Mouse (Mus musculus): ENCODE measurements around the gene Slc12a6.

Gene Slc12a6

GRCm38 (mm10) chr2:112328069-112328777 lies 62.6 kb downstream of the Slc12a6 start:
- DNase-seq (ENCODE audit: low spot score), result no peak

DNA sequence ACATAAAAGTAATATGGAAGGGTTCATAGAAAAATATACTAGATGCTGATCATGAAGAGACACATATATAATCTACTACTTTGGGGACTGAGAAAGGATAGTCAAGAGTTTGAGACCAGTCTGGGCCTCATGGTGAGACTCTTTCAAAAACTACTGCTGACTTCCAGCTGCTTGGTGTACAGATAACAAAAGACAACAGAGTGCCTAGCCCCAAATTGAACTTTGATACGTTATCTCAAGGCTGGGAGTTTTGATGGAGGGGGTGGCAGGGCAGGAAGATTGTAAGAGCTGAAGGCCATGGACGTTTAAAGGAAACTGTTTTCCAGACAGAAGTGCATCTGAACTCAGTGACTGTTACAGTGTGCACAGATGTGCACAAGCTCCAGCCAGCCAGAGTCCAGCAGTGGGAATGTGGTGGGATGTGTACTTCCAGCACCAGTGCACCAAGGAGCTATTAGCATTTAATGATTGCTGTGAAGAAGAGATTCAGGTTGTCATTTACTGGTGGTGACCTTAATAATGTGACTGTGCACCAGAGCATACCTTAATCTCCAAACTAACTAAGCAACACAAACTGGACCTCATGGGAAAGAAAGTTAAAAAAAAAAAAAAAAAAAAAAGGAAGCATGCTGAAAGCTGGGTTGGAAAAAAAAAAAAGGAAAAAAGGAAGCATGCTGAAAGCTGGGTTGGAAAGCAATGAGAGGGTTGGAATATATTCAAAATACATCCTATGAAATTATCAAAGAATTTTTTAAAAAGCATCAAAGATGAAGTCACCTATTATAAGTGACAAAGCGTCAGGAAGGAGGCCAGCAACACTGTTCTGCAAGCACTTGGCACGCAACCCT lies 66.7 kb downstream of the Slc12a6 start:
- no peak for DNase-seq (ENCODE audit: low spot score)

GRCm38 (mm10) chr2:112337211-112337610 lies 71.6 kb downstream of the Slc12a6 start:
- DNase-seq (ENCODE audit: low spot score), result no peak

GRCm38 (mm10) chr2:112339736-112340135 lies 74.1 kb downstream of the Slc12a6 start:
- no peak for DNase-seq (ENCODE audit: low spot score)

DNA sequence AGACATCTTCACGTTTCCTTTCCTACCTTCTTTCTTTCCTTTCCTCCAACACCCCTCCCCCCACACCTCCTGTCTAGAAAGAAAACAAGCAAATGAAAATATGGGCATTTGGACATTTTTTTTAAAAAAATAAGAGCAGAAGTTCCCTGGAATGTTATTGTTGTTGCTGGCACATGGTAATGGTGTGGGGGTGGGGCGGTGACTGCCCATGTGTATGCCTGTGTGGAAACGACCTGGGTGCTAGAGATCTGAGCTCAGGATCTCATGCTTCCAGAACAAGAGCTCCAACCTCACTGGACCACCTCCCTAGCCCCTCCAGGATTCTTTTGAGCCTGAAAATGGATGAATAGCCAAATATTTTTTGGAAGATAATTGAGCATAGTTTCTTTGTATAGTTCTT lies 75.5 kb downstream of the Slc12a6 start:
- DNase-seq (ENCODE audit: low spot score), result no peak

GRCm38 (mm10) chr2:112348246-112348645 lies 82.6 kb downstream of the Slc12a6 start:
- DNase-seq (ENCODE audit: low spot score), result no peak

GRCm38 (mm10) chr2:112353685-112354455 lies 88.2 kb downstream of the Slc12a6 start:
- DNase-seq (ENCODE audit: low spot score), result no peak

DNA sequence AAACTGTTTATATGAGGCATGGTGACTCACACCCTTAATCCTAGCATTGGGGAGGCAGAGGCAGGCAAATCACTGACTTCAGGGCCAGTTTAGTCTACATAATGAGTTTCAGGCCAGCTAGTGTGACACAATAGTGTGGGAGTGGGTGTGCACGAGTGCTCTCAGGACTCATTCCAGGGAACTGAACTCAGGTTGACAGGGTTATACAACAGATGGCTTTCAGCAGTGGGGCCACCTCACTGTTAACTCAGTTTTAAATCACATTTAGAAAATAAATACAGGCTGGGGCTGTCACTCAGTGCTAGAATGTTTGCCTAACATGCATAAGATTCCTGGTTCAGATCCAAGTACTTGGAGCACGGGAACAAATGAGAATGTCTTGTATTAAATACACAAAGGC lies 94.0 kb downstream of the Slc12a6 start:
- no peak for DNase-seq (ENCODE audit: low spot score)

- DNase-seq (ENCODE audit: low spot score), result no peak
These were observed 94.6 kb downstream of the Slc12a6 start for GRCm38 (mm10) chr2:112360012-112360780.

DNA sequence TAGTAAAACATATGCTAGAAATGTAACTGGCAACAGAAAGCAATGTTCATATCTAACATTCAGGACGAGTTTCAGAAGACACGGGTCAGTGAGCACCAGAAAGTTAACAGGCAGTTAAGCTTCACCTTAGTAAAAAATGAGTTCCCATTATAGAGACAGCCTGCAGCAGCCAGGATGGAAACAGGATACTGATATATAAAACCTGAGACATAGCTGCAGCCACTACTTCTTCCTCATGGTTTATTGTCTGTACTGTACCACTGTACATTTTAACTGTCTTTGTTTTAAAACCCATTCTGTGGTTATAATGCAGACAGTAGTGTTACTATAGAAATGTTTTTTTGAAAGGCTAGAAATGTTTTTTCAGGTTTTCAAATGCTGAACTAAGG lies 95.2 kb downstream of the Slc12a6 start:
- no peak for DNase-seq (ENCODE audit: low spot score)

DNA sequence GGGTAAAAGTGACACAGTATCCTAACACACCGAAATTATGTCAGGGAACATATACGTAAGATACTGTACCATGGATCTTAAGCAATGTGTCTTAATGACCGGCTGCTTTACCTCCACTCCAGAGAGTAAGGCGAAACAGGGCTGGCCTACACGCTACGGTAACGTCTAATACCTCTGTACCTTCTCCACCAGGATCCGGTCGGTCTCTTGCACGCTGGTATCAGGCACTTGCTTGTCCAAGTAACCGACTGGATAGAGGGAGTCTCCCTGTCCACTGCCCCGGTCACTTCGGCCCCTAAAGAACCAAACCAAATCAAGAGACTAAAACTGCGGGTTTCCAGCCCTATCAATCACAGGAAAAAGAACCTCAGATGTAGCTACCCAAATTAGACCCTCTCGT lies 101.6 kb downstream of the Slc12a6 start:
- DNase-seq (ENCODE audit: low spot score), result no peak

- peak; percentile 80 for DNase-seq (ENCODE audit: low spot score)
These were observed 102.4 kb downstream of the Slc12a6 start, which contains the start of gene Emc4 for GRCm38 (mm10) chr2:112367726-112368673. Gene Emc4 (minus strand): TSS chr2:112368027.

DNA sequence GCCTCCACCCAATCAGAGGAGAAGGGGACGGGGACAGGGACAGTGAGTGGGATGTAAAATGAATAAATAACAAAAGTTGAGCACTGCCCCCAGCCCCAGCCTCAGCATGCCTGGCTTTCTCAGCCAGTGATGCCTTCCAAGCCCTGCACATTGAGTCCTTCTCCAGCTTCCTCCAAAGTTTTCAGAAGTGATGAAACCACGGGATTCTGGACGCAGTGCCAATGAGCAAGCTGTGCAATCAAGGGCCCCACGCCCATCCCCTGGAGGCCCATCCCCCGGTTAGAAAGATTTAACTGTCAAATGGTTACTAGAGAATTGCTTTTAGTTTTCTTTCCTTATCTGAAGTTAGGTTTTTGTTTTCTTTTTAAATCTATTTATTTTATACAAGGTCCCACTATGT lies 104.3 kb downstream of the Slc12a6 start:
- DNase-seq (ENCODE audit: low spot score), result no peak

DNA sequence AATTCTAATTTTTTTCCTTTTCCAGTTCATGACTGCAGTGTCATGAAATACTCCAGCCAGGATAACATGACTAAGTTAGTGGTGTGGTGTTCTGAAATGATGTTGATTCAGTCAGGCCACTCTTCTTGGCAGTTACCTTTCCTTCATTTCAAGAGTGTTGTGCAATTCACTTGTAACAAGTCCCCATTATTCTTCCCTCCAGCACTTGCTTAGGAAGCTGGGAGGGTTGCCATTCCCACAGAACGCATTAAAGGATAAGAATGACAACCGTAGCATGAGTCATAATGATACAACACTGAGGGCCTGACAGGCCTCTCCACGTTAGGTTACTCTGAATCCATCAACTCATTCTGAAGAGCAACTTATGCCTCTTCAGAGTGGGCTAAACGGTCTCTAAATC lies 107.5 kb downstream of the Slc12a6 start:
- no peak for DNase-seq (ENCODE audit: low spot score)

DNA sequence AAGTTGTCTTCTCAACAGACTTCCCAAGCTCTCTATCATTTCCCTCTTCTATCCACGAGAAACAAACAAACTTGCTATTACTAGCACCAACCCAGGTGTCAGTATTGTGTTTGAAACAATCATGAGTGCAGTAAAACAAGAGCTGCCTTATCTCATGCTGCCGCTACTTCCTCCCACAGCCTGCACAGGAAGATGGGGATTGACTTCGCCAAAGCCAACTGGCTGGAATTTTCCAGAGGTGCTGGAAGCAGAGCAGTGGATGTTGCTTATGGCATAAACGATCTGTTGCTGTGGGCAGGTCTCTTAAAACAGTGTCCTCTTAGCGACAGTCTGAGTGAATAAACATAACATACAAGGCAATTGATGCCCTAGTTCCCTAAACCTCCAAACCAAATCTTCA lies 109.0 kb downstream of the Slc12a6 start:
- DNase-seq (ENCODE audit: low spot score), result no peak

GRCm38 (mm10) chr2:112378973-112379898 lies 113.6 kb downstream of the Slc12a6 start, which contains the start of gene Katnbl1:
Gene Katnbl1 (plus strand): TSS chr2:112379211.
- DNase-seq (ENCODE audit: low spot score), result peak; percentile 84

GRCm38 (mm10) chr2:112380131-112380530 lies 114.5 kb downstream of the Slc12a6 start:
- DNase-seq (ENCODE audit: low spot score), result no peak

DNA sequence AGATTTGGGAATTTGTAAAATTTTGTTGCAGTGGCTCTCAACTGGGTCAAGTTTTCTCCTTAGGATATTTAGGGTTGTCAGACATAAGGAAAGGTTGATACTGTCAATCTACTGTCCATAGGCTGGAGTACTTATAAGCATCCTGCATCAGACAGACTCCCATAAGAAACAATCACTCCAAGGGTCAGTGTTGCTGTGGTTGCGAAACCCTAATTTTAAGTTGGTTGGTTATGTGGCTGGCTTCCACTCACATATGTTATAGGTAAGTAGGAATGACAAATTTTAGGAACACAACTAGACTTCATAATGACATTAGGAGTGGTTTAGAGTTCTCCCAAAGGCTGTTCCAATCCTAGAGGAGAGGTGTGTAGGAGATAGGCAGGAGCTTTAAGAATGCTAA lies 115.6 kb downstream of the Slc12a6 start:
- no peak for DNase-seq (ENCODE audit: low spot score)

DNA sequence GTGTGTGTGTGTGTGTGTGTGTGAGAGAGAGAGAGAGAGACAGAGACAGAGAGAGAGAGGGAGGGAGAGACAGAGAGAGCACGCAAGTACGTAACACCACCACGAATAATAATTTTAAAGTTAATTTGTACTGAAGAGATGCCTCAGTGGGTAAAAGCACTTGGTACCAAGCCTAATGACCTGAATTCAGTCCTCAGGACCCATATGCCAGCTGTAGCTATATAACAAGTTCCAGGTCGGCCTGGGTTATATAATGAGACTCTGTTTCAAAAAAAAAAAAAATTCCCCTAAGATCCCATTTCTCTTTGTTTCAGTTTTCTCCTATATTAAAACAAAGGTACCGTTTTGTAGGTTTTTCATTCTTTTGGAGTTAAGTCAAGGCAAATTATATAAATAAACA lies 125.2 kb downstream of the Slc12a6 start:
- DNase-seq (ENCODE audit: low spot score), result no peak
